Mouse (Mus musculus) kidney, adult 18-20 months (tissue): Measurements from ENCODE around the gene Wbp2nl.

Source experiments
- DNase-seq: peaks from one replicate; pipeline ENCODE4 v3.0.0; 2021

Gene Wbp2nl

DNA sequence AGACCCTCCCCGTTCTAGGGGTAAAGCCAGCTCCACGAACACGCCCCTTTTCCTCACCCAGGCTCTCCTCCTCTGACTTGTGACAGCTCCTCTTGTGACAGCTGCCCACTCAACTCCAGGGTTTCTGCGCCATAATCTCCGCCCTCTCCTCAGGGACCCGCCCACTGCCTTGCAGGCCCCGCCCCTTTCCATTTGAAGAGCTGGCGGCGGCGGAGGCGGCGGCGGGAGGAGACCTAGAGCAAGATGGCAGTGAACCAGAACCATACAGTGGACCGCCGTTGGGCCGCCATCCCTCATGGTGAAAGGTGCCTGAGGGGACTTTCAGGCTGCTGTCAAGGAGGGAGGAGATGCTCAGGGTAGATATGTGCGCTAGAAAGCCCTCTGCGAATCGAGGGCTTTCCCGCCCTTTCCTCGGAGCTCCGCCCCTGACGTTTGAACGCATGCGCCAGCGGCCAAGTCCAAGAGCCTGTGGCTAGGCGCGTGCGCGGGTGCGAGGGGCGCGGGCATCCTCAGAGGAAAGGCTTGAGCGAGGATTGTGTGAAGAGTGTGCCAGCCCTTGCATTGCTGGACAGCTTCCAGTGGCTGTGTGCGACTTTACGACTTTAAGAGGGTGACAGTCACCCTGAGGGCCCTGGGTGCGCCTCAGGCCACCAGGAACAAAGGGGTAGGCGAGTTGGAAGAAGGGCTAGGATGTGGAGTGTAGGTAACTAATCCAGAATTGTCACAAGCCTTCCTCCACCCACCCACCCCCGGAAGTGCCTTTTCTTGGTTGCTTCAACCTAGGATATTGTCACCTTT lies at the start of gene Wbp2nl:
Gene Wbp2nl, plus strand, starts transcription at position 191 of the 798 bp plus-strand sequence.
- no peak for DNase-seq

DNA sequence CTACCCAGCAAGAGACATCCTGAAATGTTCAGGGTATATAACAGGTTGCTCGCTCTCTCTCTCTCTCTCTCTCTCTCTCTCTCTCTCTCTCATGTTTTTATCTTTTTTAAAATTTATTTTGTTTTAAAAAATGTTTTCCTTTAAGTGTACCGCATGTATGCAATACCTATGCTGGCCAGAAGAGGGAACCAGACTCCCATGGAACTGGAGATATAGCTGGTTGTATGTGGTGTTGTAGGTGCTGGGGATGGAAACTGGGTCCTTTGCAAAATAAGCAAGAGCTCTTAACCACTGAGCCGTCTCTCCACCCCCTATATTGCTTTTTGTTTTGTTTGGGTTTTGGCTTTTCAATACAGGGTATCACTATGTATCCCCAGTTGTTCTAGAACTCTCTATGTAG lies 47.2 kb upstream of the Wbp2nl start:
- no peak for DNase-seq

DNA sequence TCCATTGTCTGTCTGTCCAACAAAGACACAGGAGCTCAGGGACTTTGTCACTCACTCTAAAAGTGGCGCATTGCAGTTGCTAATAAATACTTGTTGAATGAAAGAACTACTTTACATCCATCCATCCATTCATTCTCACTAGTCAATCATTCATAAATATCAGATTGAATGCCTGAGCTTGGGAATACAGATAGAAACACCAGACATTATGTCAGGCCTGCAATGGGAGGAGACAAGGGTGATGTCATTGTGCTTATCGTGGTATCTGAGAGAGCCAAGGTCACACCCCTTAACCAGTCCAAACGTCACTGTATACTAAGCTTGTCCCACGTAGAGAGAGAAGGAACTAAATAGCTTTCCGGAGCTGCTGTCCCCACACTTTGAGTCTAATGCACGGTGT lies 46.7 kb upstream of the Wbp2nl start, which contains the start of gene 1500009C09Rik:
Gene 1500009C09Rik, plus strand, starts transcription at position 301 of the 400 bp plus-strand sequence.
- no peak for DNase-seq

DNA sequence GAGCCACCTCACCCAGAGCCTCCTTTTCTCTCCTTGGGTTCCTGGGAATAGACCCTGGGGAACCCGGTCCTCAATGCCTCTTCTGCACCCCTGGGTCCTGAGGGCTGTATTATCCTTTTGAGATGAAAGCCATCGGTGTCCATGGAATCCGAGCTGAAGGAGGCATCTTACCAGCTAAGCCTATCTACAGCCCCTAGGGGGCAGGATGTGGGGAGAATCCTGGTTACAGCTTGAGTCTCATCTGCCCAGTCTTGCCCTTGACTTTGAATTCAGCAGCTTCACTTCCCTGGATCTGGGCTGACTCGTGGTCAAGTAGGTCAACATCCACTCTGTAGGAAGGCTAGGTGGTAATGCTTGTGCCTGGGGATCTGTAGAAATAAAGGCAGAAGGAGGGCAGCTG lies 43.5 kb upstream of the Wbp2nl start:
- DNase-seq, result no peak

DNA sequence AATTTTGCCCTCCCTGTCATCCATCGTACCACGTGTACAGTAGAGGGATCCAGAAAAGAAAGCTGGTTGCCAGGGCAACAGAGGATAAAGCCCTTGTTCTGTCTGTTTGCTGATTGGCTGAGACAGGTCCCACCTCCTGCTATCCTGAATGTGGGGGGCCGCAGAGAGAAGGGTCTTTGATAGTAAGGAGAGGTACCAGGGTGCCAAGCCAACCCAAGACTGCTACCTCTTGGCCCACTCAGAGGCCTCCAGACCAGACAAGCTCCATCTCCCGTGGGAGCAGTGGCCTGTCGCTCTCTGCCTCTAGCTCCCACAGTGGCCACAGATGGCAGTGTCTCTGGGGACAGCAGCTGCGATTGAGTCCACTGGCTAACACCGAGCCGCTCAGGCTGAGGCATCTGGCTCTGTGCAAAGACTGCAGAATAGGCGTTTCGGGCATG lies 42.8 kb upstream of the Wbp2nl start:
- DNase-seq, result no peak

DNA sequence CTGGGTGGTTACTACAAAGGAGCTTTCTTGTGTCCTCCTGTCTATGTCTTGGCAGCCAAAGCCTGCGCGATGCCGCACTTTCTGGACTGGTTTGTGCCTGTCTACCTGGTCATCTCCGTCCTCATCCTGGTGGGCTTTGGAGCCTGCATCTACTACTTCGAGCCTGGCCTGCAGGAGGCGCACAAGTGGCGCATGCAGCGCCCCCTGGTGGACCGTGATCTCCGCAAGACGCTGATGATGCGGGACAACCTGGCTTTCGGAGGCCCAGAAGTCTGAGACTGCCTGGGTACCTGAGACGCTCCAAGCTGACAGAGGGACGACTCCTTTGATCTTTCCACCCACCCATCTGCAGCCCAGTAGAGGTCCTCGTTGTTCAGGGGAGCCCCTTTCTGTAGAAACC lies 39.2 kb upstream of the Wbp2nl start:
- peak; percentile 69 for DNase-seq

DNA sequence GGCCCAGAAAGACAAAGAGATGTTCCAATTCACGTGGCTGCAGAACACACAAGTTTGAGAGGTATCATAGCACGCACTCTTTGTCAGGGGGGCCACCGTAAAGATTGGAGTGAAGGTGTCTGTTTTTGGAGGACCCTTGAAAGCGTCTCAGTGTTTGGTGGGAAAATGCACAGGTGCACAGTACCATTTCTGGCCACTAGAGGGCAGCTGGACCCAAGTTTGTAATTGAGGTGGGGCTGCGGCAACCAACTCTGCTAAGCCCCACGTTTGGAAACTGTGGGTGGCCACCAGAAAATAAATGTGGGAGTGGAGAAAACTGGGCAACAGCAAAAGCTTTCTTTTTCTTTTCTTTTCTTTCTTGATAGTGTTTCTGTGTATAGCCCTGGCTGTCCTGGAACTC lies 32.4 kb upstream of the Wbp2nl start:
- DNase-seq, result peak; percentile 75

DNA sequence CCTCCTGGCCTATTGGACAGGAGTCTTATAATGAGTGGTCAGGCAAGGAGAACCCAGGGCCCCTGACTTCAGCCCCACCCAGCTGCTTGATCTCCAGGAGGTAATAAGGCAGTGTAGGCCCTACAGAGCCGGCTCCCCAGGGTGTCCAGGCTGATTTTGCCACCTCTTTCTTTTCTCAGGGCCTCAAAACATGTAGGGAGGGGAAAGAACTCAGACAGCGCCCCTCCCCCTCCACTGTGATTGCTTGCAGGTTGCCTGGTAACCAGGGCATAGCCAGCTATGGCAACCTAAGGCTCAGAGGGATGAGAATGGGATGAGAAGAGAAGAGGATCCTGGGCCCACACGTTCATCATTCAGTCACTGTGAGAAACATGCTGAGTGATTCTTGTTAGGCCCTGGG lies 30.6 kb upstream of the Wbp2nl start:
- DNase-seq, result no peak

DNA sequence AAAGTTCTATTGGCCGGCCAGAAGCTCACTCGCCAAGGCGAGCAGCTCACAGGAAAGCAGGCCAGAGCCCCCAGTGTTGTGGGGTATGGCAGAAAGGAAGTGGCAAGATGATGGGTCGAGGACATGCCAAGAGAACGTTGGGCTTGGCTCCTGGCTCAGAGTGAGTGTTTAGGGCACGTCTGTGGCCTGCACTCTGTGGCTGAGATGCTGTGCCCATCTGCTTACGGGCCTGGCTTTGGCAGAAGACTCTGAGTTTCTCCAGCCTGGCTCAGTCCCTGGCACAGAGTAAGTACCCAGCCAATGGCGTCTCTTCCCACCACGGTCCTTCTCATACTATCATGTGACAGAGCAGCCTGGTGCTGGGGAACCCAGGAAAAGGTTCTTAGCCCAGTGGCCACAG lies 30.0 kb upstream of the Wbp2nl start:
- no peak for DNase-seq

DNA sequence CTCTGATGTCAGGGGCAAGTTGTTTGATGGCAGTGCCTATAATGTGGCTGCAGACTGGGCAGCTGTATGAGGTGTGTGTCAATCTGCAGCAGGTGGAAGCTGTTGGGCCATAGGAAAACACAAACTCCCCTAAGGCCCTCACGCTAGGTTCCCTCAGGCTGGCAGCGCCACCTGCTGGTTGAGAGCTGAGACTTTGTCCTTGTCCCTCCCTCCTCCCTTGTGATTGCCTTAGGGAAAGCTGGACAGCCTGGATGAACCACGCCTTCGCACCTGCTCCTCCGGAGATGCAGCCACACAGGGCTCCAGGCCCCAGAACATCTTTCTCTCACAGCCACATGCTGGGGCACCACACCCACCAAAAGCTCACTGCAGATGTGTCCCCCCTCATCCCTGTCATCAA lies 27.6 kb upstream of the Wbp2nl start:
- DNase-seq, result peak; percentile 65

DNA sequence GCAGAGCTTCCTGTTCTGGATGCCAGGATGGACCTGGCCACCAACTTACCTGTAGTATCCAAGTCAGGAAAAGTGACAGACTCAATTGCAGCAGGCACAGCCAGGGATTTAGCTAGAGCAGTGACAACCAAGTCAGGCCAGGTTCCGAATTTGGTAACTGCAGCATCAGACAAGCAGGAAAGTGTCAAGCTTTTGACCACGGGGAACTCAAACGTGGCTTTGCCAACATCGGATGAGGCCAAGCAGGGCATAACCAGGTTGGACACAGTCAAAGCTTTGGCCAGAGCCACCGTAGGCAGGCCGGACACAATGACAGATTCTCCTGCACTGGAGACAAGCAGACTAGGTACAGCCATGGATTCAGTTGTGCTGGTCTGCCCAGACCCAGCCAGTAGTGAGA lies 26.5 kb upstream of the Wbp2nl start:
- no peak for DNase-seq

DNA sequence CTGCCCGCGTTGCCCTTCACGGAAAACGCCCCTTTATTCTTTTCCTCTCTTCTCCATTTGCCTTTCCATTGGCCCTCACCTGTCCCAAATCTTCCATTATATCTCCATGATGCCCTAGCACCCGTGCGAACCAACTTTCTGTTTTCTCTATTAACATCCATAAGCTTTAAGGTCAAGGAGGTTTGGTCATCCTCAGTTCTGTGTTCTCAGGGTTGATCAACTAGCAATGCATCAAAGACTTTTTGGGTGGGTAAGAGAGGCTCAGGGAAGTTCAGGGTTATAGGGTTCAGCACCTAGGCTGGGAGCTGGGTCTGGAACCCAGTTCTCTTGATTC lies 24.2 kb upstream of the Wbp2nl start, which contains the start of gene Sept3:
Gene Sept3, plus strand, starts transcription at position 301 of the 334 bp plus-strand sequence.
- no peak for DNase-seq

DNA sequence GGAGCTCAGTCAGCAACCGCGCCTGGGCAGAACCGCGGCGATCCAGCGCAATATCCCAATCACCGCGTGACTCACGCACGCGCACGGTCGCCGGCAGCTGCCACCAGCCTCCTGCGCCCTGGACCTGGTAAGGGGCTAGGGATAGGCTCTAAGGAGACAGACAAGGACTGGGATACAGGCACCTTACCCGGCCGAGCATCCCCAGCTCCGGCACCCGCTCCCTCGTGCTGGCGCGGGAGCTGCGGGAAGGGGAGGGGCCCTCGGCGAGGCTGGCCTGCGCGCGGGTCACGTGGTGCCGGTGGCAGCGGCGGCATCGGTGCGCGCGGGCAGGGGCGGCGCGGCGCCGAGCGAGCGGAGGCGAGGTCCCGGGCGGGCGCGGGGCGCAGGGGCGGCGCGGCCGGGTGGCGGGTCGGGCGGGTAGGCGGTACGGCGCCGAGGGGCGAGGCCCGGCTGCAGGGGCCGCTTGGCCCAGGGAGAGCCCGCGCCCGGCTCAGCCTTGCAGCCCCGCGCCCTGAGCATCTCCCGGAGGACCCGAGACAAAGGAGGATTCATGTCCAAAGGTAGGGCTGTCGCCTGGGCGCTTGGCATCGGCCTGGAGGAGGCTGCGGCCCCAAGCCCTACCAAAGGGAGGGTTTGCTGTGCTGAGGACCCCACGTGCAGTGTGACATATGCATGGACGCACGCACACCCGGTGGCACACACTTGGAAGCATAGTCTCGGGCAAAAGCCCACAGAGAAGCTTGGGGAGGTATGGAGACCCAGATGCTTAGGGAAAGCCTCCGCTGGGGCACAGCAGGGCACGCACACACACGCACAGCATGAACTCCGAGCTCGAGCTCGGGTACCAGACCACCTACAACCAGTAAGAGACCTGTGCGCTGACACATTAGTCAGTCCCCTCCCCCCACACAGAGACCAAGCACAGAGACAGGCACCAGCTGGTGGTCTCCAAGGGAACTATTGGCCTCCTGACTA lies 23.5 kb upstream of the Wbp2nl start:
- peak; percentile 18 for DNase-seq

DNA sequence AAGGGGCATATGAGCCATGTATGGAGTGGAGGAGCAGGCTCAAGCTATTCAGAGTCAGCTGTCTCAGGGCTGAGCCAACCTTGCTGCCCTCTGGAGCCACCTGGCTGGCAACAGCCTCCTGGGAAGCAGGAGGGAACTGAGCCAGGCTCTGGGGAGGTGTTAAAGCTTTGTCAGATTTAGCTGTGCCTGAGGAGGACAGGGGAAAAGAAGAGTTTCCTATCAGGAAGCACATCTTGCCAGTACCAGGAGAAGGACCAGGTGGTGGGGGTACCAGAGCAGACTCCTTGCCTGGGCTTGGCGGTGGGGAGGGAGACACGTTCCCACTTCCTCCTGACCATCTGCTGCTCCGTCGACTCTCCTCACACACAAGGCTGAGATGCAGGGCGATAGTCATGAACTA lies 21.2 kb upstream of the Wbp2nl start:
- DNase-seq, result no peak

DNA sequence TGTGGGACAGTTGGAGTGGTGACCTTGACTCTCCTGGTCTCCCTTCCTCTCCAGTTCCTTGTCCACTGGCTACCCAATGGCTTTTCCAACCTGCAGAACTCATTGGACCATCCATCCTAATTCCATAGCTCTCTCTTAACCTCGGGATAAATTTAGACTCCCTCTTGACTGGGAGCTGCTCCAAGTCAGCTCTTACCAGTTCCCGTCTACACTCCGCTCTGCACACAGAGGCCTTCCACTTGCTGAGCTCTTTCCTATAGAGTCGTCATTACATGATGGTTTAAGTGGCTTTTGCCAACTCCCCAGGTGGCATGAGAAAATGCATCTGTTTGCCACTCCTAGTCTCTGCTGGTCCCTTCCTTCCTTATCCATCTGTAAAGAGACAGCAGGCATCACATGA lies 18.1 kb upstream of the Wbp2nl start:
- DNase-seq, result no peak

DNA sequence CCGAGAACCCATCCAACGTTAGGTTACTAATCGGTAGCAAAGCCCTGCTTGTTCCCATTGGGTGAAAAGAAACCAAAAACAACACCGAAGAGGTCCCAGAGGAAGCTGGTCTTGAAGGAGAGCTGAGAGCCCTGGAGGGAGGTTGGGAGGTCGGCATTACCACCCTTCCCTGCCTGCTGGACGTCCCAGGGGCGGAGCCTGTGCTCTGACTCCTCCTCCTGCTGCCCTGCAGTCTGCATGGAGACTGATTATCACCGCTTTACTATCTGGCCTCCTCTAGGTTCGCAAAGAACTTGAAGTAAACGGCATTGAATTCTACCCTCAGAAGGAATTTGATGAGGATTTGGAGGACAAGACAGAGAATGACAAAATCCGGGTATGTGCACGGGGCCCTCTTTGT lies 12.6 kb upstream of the Wbp2nl start:
- no peak for DNase-seq

DNA sequence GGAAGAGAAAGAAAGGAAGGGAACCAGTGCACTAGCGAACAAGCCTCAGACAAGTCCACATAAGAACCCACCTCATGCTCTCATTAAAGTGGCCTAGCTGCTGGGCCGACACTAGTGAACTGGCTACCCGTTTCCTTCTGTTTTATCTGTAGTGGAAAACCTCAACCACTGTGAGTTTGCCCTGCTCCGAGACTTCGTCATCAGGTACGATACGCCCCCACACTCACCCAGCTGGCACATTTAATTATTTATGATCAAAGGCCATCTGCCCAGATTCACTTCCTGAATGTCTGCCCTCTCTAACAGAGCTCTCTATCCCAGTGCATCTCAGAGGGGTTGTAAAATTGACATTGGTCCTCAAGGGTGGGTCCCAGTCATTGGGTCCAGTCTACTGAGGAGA lies 8.5 kb upstream of the Wbp2nl start:
- DNase-seq, result no peak

DNA sequence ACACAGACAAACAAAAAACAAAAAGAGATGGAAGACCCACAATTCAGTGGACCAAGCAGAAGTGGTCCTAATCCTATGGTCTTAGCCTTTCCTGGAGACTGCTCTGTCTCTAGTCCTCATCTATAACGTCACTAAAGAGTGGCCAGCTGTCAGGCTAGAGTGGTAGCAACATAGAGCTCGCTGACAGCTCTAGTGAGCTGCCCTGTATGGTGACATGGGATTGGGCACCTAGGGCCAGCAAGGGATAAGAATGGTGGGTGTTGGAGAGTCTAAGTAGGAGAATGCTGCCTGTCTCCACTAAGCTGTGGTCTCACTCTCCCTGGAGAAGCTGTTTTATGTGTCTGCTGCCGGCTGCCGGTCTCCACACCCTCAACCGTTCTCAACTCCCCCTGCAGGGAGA lies 5.9 kb upstream of the Wbp2nl start:
- DNase-seq, result no peak

DNA sequence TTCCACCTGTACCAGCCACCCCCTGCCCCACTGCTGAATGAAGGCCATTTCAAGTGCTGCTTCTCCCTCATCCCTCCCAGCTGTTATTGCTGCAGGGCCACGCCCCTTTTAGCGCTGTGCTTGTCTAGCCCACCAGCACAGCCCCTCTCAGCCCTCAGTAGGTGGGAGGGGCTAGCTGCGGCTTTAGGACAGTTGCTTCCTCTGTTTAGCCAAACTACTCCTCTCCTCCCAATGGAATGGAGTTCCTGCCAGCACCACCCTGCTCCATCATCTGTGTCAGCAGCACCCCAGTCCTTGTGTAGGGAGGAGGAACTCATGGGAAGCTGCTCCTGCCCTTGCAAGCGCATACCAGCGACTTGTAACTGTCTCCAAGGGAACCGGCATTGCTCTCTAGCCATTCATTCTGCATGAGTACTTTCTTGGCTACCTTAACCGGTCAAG lies 5.5 kb upstream of the Wbp2nl start:
- DNase-seq, result no peak

DNA sequence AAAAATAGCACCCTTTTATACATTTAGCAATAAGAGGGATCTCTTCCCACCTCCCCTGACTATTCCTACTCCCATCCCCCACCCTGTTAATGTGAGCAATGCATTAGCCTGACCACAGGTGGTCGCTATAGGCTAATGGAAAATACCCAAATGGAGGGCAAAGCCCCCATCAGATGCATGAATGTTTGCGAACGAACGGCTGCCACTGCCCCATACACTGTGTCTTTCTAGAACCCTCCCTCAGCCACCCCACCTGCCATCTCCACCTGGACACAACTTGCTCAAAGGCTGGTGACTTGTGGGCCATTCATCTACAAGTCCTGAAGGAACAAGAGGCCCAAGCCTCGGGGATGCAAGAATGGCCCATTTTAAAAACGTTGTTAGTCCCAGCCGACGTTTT lies 4.7 kb upstream of the Wbp2nl start:
- no peak for DNase-seq

DNA sequence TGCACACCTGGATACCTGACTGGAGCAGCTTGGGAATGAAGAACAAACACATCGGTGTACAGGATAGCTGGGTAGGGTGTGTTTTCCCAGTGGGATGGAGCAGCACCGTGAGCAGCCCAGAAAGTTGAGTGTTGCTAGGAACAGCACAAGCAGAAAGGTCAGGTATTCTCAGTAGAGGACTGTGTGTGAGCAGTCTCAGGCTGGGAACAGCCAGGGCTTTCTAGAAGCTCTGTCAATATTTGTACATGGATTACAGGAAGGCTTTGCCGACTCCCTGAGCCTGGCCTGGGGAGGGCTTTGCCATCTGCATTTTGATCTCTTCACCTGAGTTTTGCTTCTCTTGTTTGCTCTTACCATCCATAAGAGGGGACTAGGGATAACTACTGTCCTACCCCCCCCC lies 8.4 kb downstream of the Wbp2nl start:
- no peak for DNase-seq

DNA sequence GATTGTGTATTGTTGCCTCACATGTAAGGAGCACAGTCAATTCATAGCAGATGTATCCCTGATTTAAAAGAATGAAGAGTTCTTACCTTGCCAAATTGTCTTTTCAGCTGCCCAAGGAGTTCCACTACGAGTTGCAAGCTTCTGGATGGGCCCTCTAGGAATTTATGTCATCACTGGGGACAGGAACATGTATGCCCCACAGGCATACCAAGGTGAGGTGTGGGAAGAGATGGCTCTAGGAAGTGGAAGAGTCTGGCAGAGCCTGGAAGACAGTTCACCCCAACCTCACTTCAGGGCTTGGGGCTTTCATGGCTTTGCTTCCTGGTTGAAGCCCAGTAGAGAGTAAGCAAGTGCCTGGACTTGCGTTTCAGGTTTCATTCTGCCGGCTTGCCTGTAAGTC lies 9.7 kb downstream of the Wbp2nl start:
- no peak for DNase-seq

DNA sequence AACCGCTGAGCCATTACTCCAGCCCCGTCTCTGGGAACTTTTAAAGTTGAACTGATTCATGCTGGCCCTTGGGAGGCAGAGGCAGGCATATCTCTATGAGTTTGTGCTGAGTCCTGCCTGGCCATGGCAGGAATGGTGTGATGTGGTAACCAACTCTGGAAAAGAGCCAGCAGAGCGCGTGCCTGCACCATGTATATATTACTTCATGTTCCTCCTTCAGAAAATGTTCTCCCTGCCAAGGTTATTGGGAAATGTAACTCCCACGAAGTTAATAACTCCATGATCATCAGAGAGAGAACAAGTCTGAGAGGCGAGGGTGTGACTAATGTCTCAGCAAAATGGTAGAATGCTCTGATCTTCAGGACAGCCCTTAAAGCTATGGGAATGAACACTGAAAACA lies 19.1 kb downstream of the Wbp2nl start:
- DNase-seq, result no peak

DNA sequence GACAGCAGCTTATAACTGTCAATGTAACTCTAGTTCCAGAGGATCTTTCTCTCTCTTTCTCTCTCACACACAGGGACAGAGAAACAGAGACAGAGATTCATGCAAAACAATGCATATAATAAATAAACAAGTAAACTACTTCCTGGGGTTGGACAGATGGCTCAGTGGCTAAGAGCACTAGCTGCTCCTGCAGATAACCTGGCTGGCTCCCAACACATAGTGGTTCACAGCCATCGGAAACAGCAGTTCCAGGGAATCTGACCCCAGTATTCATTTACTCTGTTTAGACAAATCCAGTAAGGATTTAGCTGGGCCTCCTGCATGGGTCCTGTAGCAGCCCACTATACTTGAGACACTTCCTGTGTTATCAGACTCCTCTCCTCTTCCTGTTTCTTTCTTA lies 20.9 kb downstream of the Wbp2nl start:
- no peak for DNase-seq
